Mouse (Mus musculus) liver, embryonic 13.5 days (tissue): ENCODE data around the gene Tpst2. TPM values are rescaled to one million over a fixed set of nuclear protein-coding genes. Genes with fewer than 3 reads are reported as not detected.

Experiments used
- ATAC-seq: fragments of 200-750 bp; cut with Nextera tagmentation; 2 replicates; pipeline ENCODE4 v1.8.0; 2017; ENCODE audit warnings: low read depth, mild to moderate bottlenecking, moderate number of reproducible peaks, moderate library complexity
- DNase-seq: peaks from one replicate; pipeline ENCODE4 v3.0.0; 2022
- H3K27ac ChIP-seq: fragments of 300-500 bp; sonication (generic); 2 replicates; pipeline ENCODE4 v1.5.1; 2015; ENCODE audit warnings: moderate library complexity, mild to moderate bottlenecking, inconsistent platforms
- H3K27me3 ChIP-seq: fragments of 300-500 bp; sonication (generic); 2 replicates; pipeline ENCODE4 v1.6.1; 2015; ENCODE audit warnings: mild to moderate bottlenecking, inconsistent platforms
- H3K36me3 ChIP-seq: fragments of 300-500 bp; sonication (generic); 2 replicates; pipeline ENCODE4 v1.6.1; 2015; ENCODE audit warnings: mild to moderate bottlenecking, inconsistent platforms
- H3K4me1 ChIP-seq: fragments of 300-500 bp; sonication (generic); replicated peaks from 2 replicates; pipeline ENCODE4 v1.6.1; 2015; ENCODE audit warnings: inconsistent platforms
- H3K4me2 ChIP-seq: fragments of 300-500 bp; sonication (generic); 2 replicates; pipeline ENCODE4 v1.6.1; 2015; ENCODE audit warnings: inconsistent platforms, mild to moderate bottlenecking, moderate library complexity
- H3K4me3 ChIP-seq: fragments of 300-500 bp; sonication (generic); replicated peaks from 2 replicates; pipeline ENCODE4 v1.5.1; 2015; ENCODE audit warnings: mild to moderate bottlenecking, inconsistent platforms
- H3K9ac ChIP-seq: fragments of 300-500 bp; sonication (generic); 2 replicates; pipeline ENCODE4 v1.6.1; 2015; ENCODE audit warnings: mild to moderate bottlenecking, inconsistent platforms
- H3K9me3 ChIP-seq: fragments of 300-500 bp; sonication (generic); replicated peaks from 2 replicates; pipeline ENCODE4 v1.6.1; 2016; ENCODE audit warnings: inconsistent platforms
- WGBS: fragments of 180-500 bp; shearing (Covaris S2); methylation state at CpG from one replicate; pipeline ENCODE4 v1.1.7; 2015; ENCODE audit not compliant: insufficient replicate concordance; 5-methylcytosine and 5-hydroxymethylcytosine counted together
- polyA plus RNA-seq: library from polyadenylated mRNA; unstranded; fragments of >200 nt; fragmentation: Nextera tagmentation; extraction: Ambion mirVana; gene quantifications from 2 replicates; pipeline ENCODE4 v1.2.1, GENCODE M21; 2015

Gene Tpst2
- polyA plus RNA-seq, 1 experiment from 2014 or later: 36.0 TPM

- Histone ChIP-seq H3K9me3 (no peaks in the 10 kb centered on the region), H3K27ac (peak overlapping the region; percentile 72), H3K9ac (peak overlapping the region; percentile 33; the same call in 1 of the 2 replicates), H3K4me2 (peak overlapping the region; percentile 3; the same call in 1 of the 2 replicates), H3K27me3 (no peaks in the 10 kb centered on the region), H3K4me1 (peaks cover 100% of the 10 kb centered on the region), H3K36me3 (peaks cover 4% of the 10 kb centered on the region; the same call in 1 of the 2 replicates), H3K4me3 (no peak overlapping the region)
- no peak for ATAC-seq
- DNase-seq: no peak
- WGBS: 49% methylated on average over 6 of the region's 6 CpGs
Measured at GRCm38 (mm10) chr5:112282123-112282779, 5.8 kb downstream of the Tpst2 start.

GRCm38 (mm10) chr5:112282780-112283482 is 6.4 kb downstream of the Tpst2 start:
- peaks cover 4% of the 10 kb centered on the region; the same call in 1 of the 2 replicates for H3K36me3 ChIP-seq
- H3K4me1 ChIP-seq: peaks cover 100% of the 10 kb centered on the region
- H3K4me3 ChIP-seq: no peak overlapping the region; the same call in 1 of the 2 replicates
- ATAC-seq (no peak), DNase-seq (no peak)
- peak overlapping the region; percentile 72 for H3K27ac ChIP-seq
- no peaks in the 10 kb centered on the region for H3K9me3 ChIP-seq
- 28% methylated on average over 9 of the region's 9 CpGs for WGBS
- peak overlapping the region; percentile 33 for H3K9ac ChIP-seq
- H3K4me2 ChIP-seq: peak overlapping the region; percentile 34; the same call in 1 of the 2 replicates
- no peaks in the 10 kb centered on the region for H3K27me3 ChIP-seq

DNA sequence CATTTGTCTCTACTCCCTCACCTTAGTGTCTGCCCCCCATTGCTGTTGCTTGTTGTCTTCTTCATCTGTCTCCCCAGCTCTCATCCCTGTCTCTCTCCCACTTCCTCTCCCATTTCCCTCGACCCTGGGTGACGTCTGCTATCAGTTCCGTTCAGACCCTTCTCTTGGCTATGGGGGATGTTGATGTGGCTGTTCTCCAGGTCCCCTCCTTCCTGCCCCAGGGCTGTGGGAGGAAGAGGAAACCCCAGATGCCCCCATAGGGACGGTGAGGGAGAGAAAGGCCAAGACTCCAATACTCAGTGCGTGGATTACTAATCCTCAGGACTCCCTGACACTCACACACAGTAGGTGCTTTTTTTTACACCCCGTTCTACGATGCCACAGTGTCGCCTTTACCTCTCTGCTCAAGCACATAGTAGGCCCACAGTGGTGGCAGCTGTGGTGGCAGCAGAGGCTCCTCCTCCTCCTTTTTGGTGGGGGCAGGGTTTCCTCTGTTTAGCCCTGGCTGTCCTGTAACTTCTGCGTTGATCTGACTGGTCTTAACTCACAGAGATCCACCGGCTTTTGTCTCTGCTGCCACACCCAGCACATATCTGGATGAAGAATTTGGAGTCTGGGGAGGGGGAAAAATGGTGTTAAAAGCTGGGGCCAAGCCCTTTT is 7.2 kb downstream of the Tpst2 start:
- 14% methylated on average over 10 of the region's 10 CpGs for WGBS
- peak overlapping the region; percentile 33; the same call in 1 of the 2 replicates for H3K9ac ChIP-seq
- no peaks in the 10 kb centered on the region for H3K9me3 ChIP-seq
- peak overlapping the region; percentile 72 for H3K27ac ChIP-seq
- no peak overlapping the region for H3K4me3 ChIP-seq
- ATAC-seq: peak; percentile 37; the same call in 1 of the 2 replicates
- DNase-seq: no peak
- peaks cover 4% of the 10 kb centered on the region; the same call in 1 of the 2 replicates for H3K36me3 ChIP-seq
- no peaks in the 10 kb centered on the region for H3K27me3 ChIP-seq
- peak overlapping the region; percentile 34; the same call in 1 of the 2 replicates for H3K4me2 ChIP-seq
- H3K4me1 ChIP-seq: peaks cover 100% of the 10 kb centered on the region

DNA sequence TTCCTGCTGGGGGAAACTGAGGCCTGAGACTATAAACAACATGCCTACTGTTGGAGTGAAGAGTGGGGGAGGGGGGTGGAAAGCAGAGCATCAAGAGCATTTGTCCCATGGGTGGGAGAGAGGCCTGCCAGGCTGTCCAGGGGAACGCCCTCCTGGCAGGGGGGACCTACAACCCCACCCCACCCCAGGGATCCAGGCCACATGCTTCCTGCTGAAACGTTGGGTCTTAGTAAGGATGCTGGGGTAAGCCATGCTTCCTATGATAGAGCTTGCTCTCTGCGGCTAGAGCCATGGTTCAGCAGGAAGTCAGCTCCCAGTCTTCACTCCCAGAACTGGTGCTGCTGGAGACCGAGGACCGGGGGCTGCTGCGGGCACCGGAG is 7.7 kb downstream of the Tpst2 start:
- Histone ChIP-seq H3K27me3 (no peaks in the 10 kb centered on the region), H3K9me3 (no peaks in the 10 kb centered on the region), H3K9ac (peak overlapping the region; percentile 33; the same call in 1 of the 2 replicates), H3K4me3 (no peak overlapping the region), H3K27ac (peak overlapping the region; percentile 72), H3K4me1 (peaks cover 100% of the 10 kb centered on the region), H3K36me3 (peaks cover 4% of the 10 kb centered on the region; the same call in 1 of the 2 replicates), H3K4me2 (peak overlapping the region; percentile 28; the same call in 1 of the 2 replicates)
- ATAC-seq (no peak), DNase-seq (no peak)
- 21% methylated on average over 7 of the region's 7 CpGs for WGBS

DNA sequence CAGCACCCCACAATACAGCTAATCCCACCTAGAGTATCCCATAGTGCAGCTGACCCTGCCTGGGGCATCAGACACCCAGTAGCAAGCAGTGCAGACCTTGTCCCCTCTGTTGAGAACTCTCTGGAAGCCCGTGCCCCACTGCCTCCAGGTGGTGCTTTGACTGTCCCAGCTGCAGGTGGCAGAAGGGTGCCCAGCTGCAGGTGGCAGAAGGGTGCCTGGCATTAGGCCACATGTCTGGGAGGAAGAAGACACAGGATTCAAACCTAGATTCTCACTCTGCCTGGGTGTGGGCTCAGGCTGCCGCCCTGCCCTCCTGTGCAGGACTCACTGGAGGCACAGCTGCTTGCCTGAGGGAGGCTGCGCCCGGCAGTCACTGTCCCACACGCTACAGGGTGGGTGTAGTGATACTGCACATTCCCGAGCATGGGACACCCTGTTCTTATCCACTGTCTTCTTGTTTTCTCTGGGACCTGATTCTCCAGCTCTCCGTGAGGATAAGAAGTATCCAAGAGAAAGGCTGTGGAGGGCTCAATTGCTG is 9.1 kb downstream of the Tpst2 start:
- no peak overlapping the region for H3K4me3 ChIP-seq
- H3K4me1 ChIP-seq: peaks cover 98% of the 10 kb centered on the region
- 76% methylated on average over 7 of the region's 7 CpGs for WGBS
- H3K36me3 ChIP-seq: peaks cover 4% of the 10 kb centered on the region; the same call in 1 of the 2 replicates
- no peak overlapping the region for H3K9ac ChIP-seq
- H3K27me3 ChIP-seq: no peaks in the 10 kb centered on the region
- DNase-seq (no peak), ATAC-seq (no peak)
- 0 out of 2 replicates have a peak overlapping the region, but pooled peaks have one; percentile 72 for H3K27ac ChIP-seq
- no peak overlapping the region for H3K4me2 ChIP-seq
- no peaks in the 10 kb centered on the region for H3K9me3 ChIP-seq

- no peak for ATAC-seq
- WGBS: 22% methylated on average over 2 of the region's 2 CpGs
- peaks cover 95% of the 10 kb centered on the region for H3K4me1 ChIP-seq
- H3K36me3 ChIP-seq: peaks cover 4% of the 10 kb centered on the region; the same call in 1 of the 2 replicates
- H3K9ac ChIP-seq: no peak overlapping the region; the same call in 1 of the 2 replicates
- peak overlapping the region; percentile 67 for H3K27ac ChIP-seq
- DNase-seq: no peak
- H3K27me3 ChIP-seq: no peaks in the 10 kb centered on the region
- H3K4me3 ChIP-seq: no peak overlapping the region
- 0 out of 2 replicates have a peak overlapping the region, but pooled peaks have one; percentile 19 for H3K4me2 ChIP-seq
- no peaks in the 10 kb centered on the region for H3K9me3 ChIP-seq
Measured at GRCm38 (mm10) chr5:112286608-112286983, 10.1 kb downstream of the Tpst2 start.

DNA sequence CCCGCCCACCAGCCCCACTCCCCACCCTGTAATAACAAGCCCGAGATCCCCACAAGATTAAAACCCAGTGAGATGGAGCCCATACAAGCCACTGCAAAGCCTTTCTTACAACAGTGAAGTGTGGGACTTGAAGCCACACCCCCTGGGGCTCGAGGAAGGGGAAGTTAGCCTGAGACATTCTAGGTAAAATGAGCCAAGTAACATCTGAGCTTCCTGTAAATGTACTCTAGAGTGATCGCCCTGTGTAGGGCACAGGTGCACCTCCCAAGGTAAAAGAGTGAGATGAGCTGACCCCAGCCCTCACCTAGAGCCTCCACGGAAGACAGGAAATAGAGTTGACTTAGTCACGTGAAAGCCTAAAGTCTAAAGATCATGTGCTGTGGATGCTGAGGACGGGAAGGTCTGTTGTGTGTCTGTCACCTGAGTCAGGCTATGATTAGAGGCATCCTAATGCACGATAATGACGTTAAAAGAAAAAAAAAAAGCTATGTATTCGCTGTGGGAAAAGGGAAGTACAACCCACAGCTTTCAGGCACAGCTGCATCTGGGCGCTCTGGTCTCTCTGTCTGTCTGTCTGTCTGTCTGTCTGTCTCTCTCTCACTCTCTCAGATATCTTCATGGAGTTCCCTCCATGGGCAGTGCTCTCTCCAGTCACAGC is 10.6 kb downstream of the Tpst2 start:
- H3K27ac ChIP-seq: peak overlapping the region; percentile 67
- 19% methylated on average over 11 of the region's 11 CpGs for WGBS
- H3K27me3 ChIP-seq: no peaks in the 10 kb centered on the region
- peak; percentile 7; the same call in 1 of the 2 replicates for ATAC-seq
- peak overlapping the region; percentile 18; the same call in 1 of the 2 replicates for H3K4me2 ChIP-seq
- no peak overlapping the region; the same call in 1 of the 2 replicates for H3K9ac ChIP-seq
- no peak for DNase-seq
- no peaks in the 10 kb centered on the region for H3K9me3 ChIP-seq
- peaks cover 95% of the 10 kb centered on the region for H3K4me1 ChIP-seq
- peaks cover 4% of the 10 kb centered on the region; the same call in 1 of the 2 replicates for H3K36me3 ChIP-seq
- H3K4me3 ChIP-seq: no peak overlapping the region

- H3K4me2 ChIP-seq: no peak overlapping the region
- DNase-seq (no peak), ATAC-seq (no peak)
- peaks cover 95% of the 10 kb centered on the region for H3K4me1 ChIP-seq
- no peaks in the 10 kb centered on the region for H3K27me3 ChIP-seq
- peaks cover 4% of the 10 kb centered on the region; the same call in 1 of the 2 replicates for H3K36me3 ChIP-seq
- peak overlapping the region; percentile 67 for H3K27ac ChIP-seq
- H3K9me3 ChIP-seq: no peaks in the 10 kb centered on the region
- H3K4me3 ChIP-seq: no peak overlapping the region
- WGBS: 80% methylated on average over 2 of the region's 2 CpGs
- H3K9ac ChIP-seq: 0 out of 2 replicates have a peak overlapping the region, but pooled peaks have one; percentile 9
Measured at GRCm38 (mm10) chr5:112287652-112288051, 11.2 kb downstream of the Tpst2 start.

DNA sequence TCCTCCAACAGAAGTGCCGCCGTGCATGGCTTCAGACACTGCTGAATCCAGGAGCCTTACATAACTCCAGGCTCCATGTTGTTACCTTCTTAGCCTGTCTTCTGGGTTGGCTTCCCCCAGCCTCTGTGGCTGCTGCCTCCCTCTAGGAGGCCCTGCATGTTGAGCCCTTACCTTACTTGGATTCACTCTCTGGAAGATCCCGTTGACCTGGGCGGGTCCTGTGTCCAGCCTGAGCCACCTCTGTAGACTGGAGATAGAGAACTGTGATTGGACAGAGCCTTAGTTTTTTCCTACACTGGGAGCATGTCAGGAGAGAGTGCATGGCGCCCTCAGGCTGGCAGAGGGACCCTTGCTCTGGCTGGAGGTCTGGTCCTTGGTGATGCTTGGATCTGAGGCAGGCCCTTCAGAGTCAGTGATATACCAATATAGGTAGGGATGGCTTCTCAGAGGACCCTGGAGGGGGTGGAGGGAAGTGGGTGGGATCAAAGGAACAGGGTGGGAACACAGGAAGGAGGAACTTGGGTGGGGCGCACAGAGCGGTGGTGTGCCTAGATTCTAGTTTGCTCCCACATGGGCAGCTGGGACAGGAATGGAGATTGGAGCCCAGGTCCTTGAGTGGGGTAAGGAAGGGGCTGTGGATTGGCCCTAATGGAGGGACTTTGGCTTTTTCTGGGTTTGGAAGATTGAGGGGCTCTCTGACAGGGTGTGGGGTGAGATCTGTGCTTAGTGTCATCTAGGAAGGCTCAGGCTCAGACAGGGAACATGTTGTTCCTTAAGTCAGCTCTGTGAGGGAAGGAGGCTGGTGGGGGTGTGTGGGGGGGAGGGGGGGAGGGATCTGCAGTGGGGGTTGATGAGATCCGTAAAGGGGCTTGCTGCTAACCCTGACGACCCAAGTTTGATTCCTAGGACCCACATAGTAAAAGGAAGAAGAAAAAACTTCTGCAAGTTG is 12.0 kb downstream of the Tpst2 start:
- peak overlapping the region; percentile 21; the same call in 1 of the 2 replicates for H3K27ac ChIP-seq
- DNase-seq (no peak), ATAC-seq (no peak)
- H3K9ac ChIP-seq: no peak overlapping the region
- H3K4me3 ChIP-seq: no peak overlapping the region
- no peaks in the 10 kb centered on the region for H3K27me3 ChIP-seq
- WGBS: 73% methylated on average over 9 of the region's 9 CpGs
- peaks cover 4% of the 10 kb centered on the region; the same call in 1 of the 2 replicates for H3K36me3 ChIP-seq
- H3K4me1 ChIP-seq: peaks cover 95% of the 10 kb centered on the region
- no peaks in the 10 kb centered on the region for H3K9me3 ChIP-seq
- H3K4me2 ChIP-seq: no peak overlapping the region
